Mouse (Mus musculus): ENCODE data around the gene Gtsf1. TPM values are rescaled to one million over a fixed set of nuclear protein-coding genes. Genes with fewer than 3 reads are reported as not detected.
A peak's percentile ranks its signal among the peaks of the same experiment; 100 is the strongest.

Gene Gtsf1
- polyA plus RNA-seq, 1 experiment from 2014 or later: 0.27 TPM

DNA sequence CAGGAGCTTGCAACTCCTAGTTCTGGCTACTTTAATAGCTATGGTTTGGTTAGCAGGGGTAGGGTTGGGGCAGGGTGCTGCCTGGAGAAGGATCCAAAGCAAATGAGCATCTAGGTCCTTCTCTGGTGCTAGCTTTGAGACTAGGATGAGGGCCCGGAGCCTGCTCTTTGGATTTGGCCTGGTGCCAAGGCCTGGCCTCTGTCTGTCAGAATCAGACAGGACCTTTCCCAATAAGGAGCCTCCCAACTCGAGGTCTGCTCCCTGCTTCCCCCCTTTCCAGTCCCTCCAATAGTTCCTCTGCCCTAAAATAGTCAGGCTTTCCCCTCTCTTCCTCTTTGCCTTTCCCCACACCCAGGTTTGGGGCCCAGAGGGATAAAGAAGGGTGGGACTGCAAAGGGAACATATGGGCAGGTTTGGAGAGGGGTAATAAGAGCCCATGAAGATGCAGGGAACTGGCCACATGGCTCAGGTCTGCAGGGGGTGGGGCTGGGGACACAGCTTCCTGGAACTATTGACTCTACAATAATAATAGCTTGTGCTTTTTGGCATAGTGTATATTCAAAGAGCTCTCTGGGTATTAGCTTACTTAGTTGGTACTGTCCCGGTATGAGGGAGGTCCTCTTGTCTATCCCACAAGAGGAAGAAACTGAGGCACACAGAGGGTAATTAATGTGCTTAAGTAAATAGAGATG is 51.5 kb downstream of the Gtsf1 start:
- 48% methylated on average over 3 of the region's 3 CpGs for WGBS
- Histone ChIP-seq H3K4me3 (ENCODE audit: low read length) (no peak overlapping the region), H3K27me3 (ENCODE audit: insufficient read depth, low read length) (no peaks in the 10 kb centered on the region), H3K27ac (ENCODE audit: low read length) (no peak overlapping the region; the same call in 1 of the 2 replicates), H3K9ac (replicated peaks; ENCODE audit: low read length) (no peak overlapping the region), H3K36me3 (ENCODE audit: insufficient read depth, low read length) (no peaks in the 10 kb centered on the region), H3K9me3 (ENCODE audit: low read length) (no peaks in the 10 kb centered on the region), H3K4me1 (ENCODE audit: insufficient read depth, low read length) (peaks cover 38% of the 10 kb centered on the region), H3K4me2 (replicated peaks; ENCODE audit: low read depth, low read length) (no peak overlapping the region)
- ATAC-seq (ENCODE audit: low FRiP score, low TSS enrichment): no peak; the same call in 1 of the 2 replicates

DNA sequence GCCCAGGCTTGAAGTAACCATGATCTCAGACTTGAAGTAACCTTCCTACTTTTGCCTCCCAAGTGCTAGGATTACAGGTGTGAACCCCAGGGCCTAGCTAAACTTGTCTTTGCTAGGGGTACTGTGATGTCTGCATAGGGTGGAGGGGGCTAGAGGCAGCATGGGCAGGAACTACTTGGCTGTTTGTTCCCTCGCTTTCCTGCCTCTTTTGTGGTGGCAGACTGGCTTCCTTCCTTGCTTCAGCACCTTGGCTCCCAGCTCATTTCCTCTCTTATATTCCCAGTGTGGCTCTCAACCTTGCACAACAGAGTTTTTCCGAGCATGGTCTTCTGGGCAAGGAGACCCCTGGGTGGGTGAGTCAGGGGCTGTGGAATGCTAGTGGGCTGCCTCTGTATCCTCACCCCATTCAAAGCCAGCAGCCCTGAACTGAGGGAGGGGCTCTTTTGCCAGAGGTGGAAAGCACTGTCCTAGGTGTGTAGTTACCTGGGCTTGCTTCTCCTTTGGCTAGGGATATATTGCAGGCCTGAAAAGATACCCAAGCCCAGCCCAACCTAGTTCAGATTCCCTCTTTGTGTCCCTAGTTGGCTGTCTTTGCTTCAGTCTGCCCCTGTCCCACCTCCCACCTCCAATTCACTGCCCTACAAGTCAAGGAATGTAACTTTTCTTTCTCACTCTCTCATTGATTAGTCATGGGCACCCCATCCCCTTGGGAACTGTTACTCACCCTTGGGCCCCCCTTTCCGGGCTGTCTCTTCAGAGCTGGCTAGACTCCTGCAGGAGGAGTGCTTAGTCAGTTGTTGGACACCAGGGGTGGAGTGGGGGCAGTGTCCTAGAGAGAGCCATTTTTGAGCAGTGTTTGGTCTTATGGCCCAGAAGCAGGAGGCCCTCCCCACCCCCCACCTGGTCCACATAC is 52.3 kb downstream of the Gtsf1 start:
- no peak overlapping the region for H3K4me3 ChIP-seq (ENCODE audit: low read length)
- no peak overlapping the region for H3K9ac ChIP-seq (replicated peaks; ENCODE audit: low read length)
- H3K27ac ChIP-seq (ENCODE audit: low read length): peak overlapping the region; percentile 61; the same call in 1 of the 2 replicates
- no peaks in the 10 kb centered on the region for H3K36me3 ChIP-seq (ENCODE audit: insufficient read depth, low read length)
- ATAC-seq (ENCODE audit: low FRiP score, low TSS enrichment): peak; percentile 53
- H3K27me3 ChIP-seq (ENCODE audit: insufficient read depth, low read length): no peaks in the 10 kb centered on the region
- 65% methylated on average over 3 of the region's 3 CpGs for WGBS
- peaks cover 33% of the 10 kb centered on the region for H3K4me1 ChIP-seq (ENCODE audit: insufficient read depth, low read length)
- H3K9me3 ChIP-seq (ENCODE audit: low read length): no peaks in the 10 kb centered on the region
- no peak overlapping the region for H3K4me2 ChIP-seq (replicated peaks; ENCODE audit: low read depth, low read length)

DNA sequence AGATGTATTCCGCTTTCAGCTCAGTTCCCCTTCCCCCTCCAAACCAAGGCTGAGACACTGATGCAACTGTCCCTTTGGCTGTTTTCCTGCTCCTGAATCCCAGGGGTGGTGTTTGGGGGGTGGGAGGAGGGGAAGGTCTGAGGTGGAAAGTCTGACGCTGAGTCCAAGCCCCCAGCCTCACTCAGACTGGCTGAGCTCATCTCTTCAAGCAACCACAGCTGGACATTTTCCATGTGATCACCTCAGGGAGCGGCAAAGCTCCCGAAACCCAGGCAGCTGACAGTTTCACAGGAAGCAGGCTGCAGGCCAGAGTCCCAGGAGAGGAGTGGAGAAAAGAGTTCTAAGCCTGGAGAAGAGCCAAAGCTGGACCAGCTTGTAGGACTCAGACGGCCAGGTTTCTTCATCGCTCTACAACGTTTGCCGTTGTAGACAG is 53.4 kb downstream of the Gtsf1 start:
- no peaks in the 10 kb centered on the region for H3K27me3 ChIP-seq (ENCODE audit: insufficient read depth, low read length)
- peaks cover 28% of the 10 kb centered on the region for H3K4me1 ChIP-seq (ENCODE audit: insufficient read depth, low read length)
- WGBS: 36% methylated on average over 8 of the region's 8 CpGs
- no peaks in the 10 kb centered on the region for H3K36me3 ChIP-seq (ENCODE audit: insufficient read depth, low read length)
- 0 out of 2 replicates have a peak, but pooled peaks have one; percentile 10 for ATAC-seq (ENCODE audit: low FRiP score, low TSS enrichment)
- H3K27ac ChIP-seq (ENCODE audit: low read length): peak overlapping the region; percentile 61; the same call in 1 of the 2 replicates
- no peak overlapping the region for H3K4me2 ChIP-seq (replicated peaks; ENCODE audit: low read depth, low read length)
- no peak overlapping the region for H3K4me3 ChIP-seq (ENCODE audit: low read length)
- H3K9me3 ChIP-seq (ENCODE audit: low read length): no peaks in the 10 kb centered on the region
- H3K9ac ChIP-seq (replicated peaks; ENCODE audit: low read length): 0 out of 2 replicates have a peak overlapping the region, but pooled peaks have one; percentile 41

DNA sequence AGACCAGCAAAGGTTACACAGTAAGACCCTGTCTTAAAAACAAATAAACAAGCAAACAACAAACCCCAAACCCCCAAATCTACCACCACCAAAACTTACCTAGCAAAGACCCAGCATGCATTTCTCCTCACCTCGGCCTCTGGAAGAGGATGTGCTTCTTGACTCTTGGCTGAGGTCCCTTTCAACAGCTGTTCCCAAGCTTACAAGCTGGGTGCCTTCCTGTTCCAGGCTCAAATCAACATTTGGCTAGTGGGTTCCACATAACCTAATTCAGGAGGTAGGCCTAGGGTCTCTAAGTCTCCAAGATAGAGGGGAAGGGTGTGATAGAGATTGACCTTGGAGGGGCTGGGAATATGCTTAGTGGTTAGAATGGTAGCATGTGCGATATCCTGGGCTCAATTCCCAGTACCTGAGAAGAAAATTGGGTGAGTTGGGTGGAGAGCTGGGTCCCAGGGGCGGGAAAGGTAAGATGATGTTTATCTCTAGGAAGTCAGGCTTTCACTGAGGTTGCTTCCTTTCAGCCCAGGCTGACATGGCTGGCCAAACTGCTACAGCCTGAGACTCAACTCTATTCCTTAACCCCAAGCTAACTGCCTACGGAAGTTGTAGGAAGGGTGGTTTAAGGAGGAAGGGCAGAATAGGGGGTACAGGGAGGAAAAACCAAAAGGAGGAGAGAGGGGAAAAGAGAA is 55.0 kb downstream of the Gtsf1 start:
- Histone ChIP-seq H3K4me2 (replicated peaks; ENCODE audit: low read depth, low read length) (no peak overlapping the region), H3K9me3 (ENCODE audit: low read length) (no peaks in the 10 kb centered on the region), H3K4me1 (ENCODE audit: insufficient read depth, low read length) (peaks cover 38% of the 10 kb centered on the region), H3K4me3 (ENCODE audit: low read length) (no peak overlapping the region), H3K36me3 (ENCODE audit: insufficient read depth, low read length) (no peaks in the 10 kb centered on the region), H3K27me3 (ENCODE audit: insufficient read depth, low read length) (no peaks in the 10 kb centered on the region), H3K27ac (ENCODE audit: low read length) (no peak overlapping the region), H3K9ac (replicated peaks; ENCODE audit: low read length) (no peak overlapping the region)
- WGBS: 92% methylated on average over 4 of the region's 4 CpGs
- no peak for ATAC-seq (ENCODE audit: low FRiP score, low TSS enrichment)

GRCm38 (mm10) chr15:103372461-103372860 is 57.8 kb downstream of the Gtsf1 start:
- Histone ChIP-seq H3K4me1 (ENCODE audit: insufficient read depth, low read length) (peaks cover 22% of the 10 kb centered on the region), H3K36me3 (ENCODE audit: insufficient read depth, low read length) (no peaks in the 10 kb centered on the region), H3K4me3 (ENCODE audit: low read length) (no peak overlapping the region), H3K27me3 (ENCODE audit: insufficient read depth, low read length) (no peaks in the 10 kb centered on the region), H3K4me2 (replicated peaks; ENCODE audit: low read depth, low read length) (no peak overlapping the region), H3K27ac (ENCODE audit: low read length) (no peak overlapping the region), H3K9me3 (ENCODE audit: low read length) (no peaks in the 10 kb centered on the region), H3K9ac (replicated peaks; ENCODE audit: low read length) (no peak overlapping the region)
- no peak for ATAC-seq (ENCODE audit: low FRiP score, low TSS enrichment)

- H3K4me2 ChIP-seq (replicated peaks; ENCODE audit: low read depth, low read length): no peak overlapping the region
- H3K4me3 ChIP-seq (ENCODE audit: low read length): no peak overlapping the region
- no peak overlapping the region for H3K9ac ChIP-seq (replicated peaks; ENCODE audit: low read length)
- no peaks in the 10 kb centered on the region for H3K36me3 ChIP-seq (ENCODE audit: insufficient read depth, low read length)
- no peak overlapping the region for H3K27ac ChIP-seq (ENCODE audit: low read length)
- H3K27me3 ChIP-seq (ENCODE audit: insufficient read depth, low read length): no peaks in the 10 kb centered on the region
- ATAC-seq (ENCODE audit: low FRiP score, low TSS enrichment): no peak
- peaks cover 20% of the 10 kb centered on the region for H3K4me1 ChIP-seq (ENCODE audit: insufficient read depth, low read length)
- no peaks in the 10 kb centered on the region for H3K9me3 ChIP-seq (ENCODE audit: low read length)
- 75% methylated on average over 1 of the region's 1 CpGs for whole genome bisulfite sequencing
These were observed 58.5 kb downstream of the Gtsf1 start for GRCm38 (mm10) chr15:103371741-103372140.

- WGBS: 4% methylated on average over 2 of the region's 2 CpGs
- ATAC-seq (ENCODE audit: low FRiP score, low TSS enrichment): no peak
- peaks cover 17% of the 10 kb centered on the region for H3K4me1 ChIP-seq (ENCODE audit: insufficient read depth, low read length)
- H3K27me3 ChIP-seq (ENCODE audit: insufficient read depth, low read length): no peaks in the 10 kb centered on the region
- H3K27ac ChIP-seq (ENCODE audit: low read length): no peak overlapping the region
- H3K4me3 ChIP-seq (ENCODE audit: low read length): no peak overlapping the region
- H3K9me3 ChIP-seq (ENCODE audit: low read length): no peaks in the 10 kb centered on the region
- H3K9ac ChIP-seq (replicated peaks; ENCODE audit: low read length): no peak overlapping the region
- no peaks in the 10 kb centered on the region for H3K36me3 ChIP-seq (ENCODE audit: insufficient read depth, low read length)
- no peak overlapping the region for H3K4me2 ChIP-seq (replicated peaks; ENCODE audit: low read depth, low read length)
These were observed 59.1 kb downstream of the Gtsf1 start for GRCm38 (mm10) chr15:103371208-103371607.

GRCm38 (mm10) chr15:103370462-103370861 is 59.8 kb downstream of the Gtsf1 start:
- ATAC-seq (ENCODE audit: low FRiP score, low TSS enrichment): no peak
- Histone ChIP-seq H3K36me3 (ENCODE audit: insufficient read depth, low read length) (no peaks in the 10 kb centered on the region), H3K4me3 (ENCODE audit: low read length) (no peak overlapping the region), H3K27ac (ENCODE audit: low read length) (no peak overlapping the region), H3K4me1 (ENCODE audit: insufficient read depth, low read length) (peaks cover 17% of the 10 kb centered on the region), H3K9me3 (ENCODE audit: low read length) (no peaks in the 10 kb centered on the region), H3K27me3 (ENCODE audit: insufficient read depth, low read length) (no peaks in the 10 kb centered on the region), H3K4me2 (replicated peaks; ENCODE audit: low read depth, low read length) (no peak overlapping the region), H3K9ac (replicated peaks; ENCODE audit: low read length) (no peak overlapping the region)
- WGBS: 16% methylated on average over 4 of the region's 4 CpGs

GRCm38 (mm10) chr15:103369123-103369522 is 61.1 kb downstream of the Gtsf1 start:
- Histone ChIP-seq H3K27ac (ENCODE audit: low read length) (no peak overlapping the region), H3K9me3 (ENCODE audit: low read length) (no peaks in the 10 kb centered on the region), H3K4me2 (replicated peaks; ENCODE audit: low read depth, low read length) (no peak overlapping the region), H3K4me1 (ENCODE audit: insufficient read depth, low read length) (peaks cover 26% of the 10 kb centered on the region), H3K4me3 (ENCODE audit: low read length) (no peak overlapping the region), H3K27me3 (ENCODE audit: insufficient read depth, low read length) (no peaks in the 10 kb centered on the region), H3K36me3 (ENCODE audit: insufficient read depth, low read length) (no peaks in the 10 kb centered on the region), H3K9ac (replicated peaks; ENCODE audit: low read length) (no peak overlapping the region)
- 48% methylated on average over 1 of the region's 1 CpGs for WGBS
- ATAC-seq (ENCODE audit: low FRiP score, low TSS enrichment): no peak

Measured in kidney, embryonic 16.5 days (tissue).